Mouse (Mus musculus) ES-E14 (cell line): ENCODE data around the gene Tma7. TPM values are rescaled to one million over a fixed set of nuclear protein-coding genes. Genes with fewer than 3 reads are reported as not detected.

Source experiments
- DNase-seq: peaks from one replicate; pipeline ENCODE4 v3.0.0-alpha.2; 2013; ENCODE audit warnings: low read depth, low spot score
- H3K27ac ChIP-seq: 2 replicates; pipeline ENCODE4 v1.5.1; 2012; ENCODE audit warnings: low read depth, mild to moderate bottlenecking, low read length, moderate library complexity, mixed read lengths; ENCODE audit not compliant: poor library complexity, insufficient read depth, severe bottlenecking
- H3K36me3 ChIP-seq: 2 replicates; pipeline ENCODE4 v1.6.1; 2012; ENCODE audit warnings: mild to moderate bottlenecking, low read length, moderate library complexity, mixed read lengths; ENCODE audit not compliant: control insufficient read depth, poor library complexity, insufficient read depth, severe bottlenecking
- H3K4me1 ChIP-seq, 2 experiments: fragments of 150-350 bp in 1 of 2; sonication (generic) in 1 of 2; 2 replicates each; pipeline ENCODE4 v1.6.1; 2012; ENCODE audit warnings: low read length in 2 of 2, mild to moderate bottlenecking in 1 of 2, mixed read lengths in 1 of 2; ENCODE audit not compliant: control insufficient read depth in 2 of 2, insufficient read depth in 2 of 2, poor library complexity in 1 of 2
- H3K4me3 ChIP-seq, 2 experiments: fragments of 150-350 bp in 1 of 2; sonication (generic) in 1 of 2; 2 replicates each; pipeline ENCODE4 v1.5.1; 2012; ENCODE audit warnings: low read length in 2 of 2, low read depth in 1 of 2, mild to moderate bottlenecking in 1 of 2, mixed read lengths in 1 of 2; ENCODE audit not compliant: insufficient read depth in 1 of 2, poor library complexity in 1 of 2, severe bottlenecking in 1 of 2
- H3K9ac ChIP-seq: 2 replicates; pipeline ENCODE4 v1.6.1; 2012; ENCODE audit warnings: low read depth, mild to moderate bottlenecking, low read length, mixed read lengths; ENCODE audit not compliant: poor library complexity, insufficient read depth, severe bottlenecking
- H3K9me3 ChIP-seq: fragments of 150-350 bp; sonication (generic); 2 replicates; pipeline ENCODE4 v1.6.1; 2012; ENCODE audit warnings: low read depth, mild to moderate bottlenecking, low read length; ENCODE audit not compliant: control insufficient read depth, insufficient read depth
- CHD2 ChIP-seq: IDR thresholded peaks from 2 replicates; pipeline ENCODE4 v1.6.1; 2014; ENCODE audit warnings: mild to moderate bottlenecking, low read depth, low read length, inconsistent platforms
- HCFC1 ChIP-seq: IDR thresholded peaks from 2 replicates; pipeline ENCODE4 v1.6.1; 2012; ENCODE audit warnings: low read length, inconsistent platforms, borderline replicate concordance; ENCODE audit not compliant: insufficient read depth
- MAFK ChIP-seq: IDR thresholded peaks from 2 replicates; pipeline ENCODE4 v1.6.1; 2014; ENCODE audit warnings: mild to moderate bottlenecking, low read depth, low read length, inconsistent platforms; ENCODE audit not compliant: insufficient read depth
- ZC3H11A ChIP-seq: IDR thresholded peaks from 2 replicates; pipeline ENCODE4 v1.6.1; 2012; ENCODE audit warnings: low read depth, mild to moderate bottlenecking, inconsistent platforms, low read length, borderline replicate concordance
- ZNF384 ChIP-seq: IDR thresholded peaks from 2 replicates; pipeline ENCODE4 v1.6.1; 2012; ENCODE audit warnings: low read depth, low read length, inconsistent platforms
- in situ Hi-C, 2 experiments: fragments of 600-800 bp; cut with MboI; formaldehyde crosslinking; loops; one replicate each; pipeline ENCODE4 v1.15.1; 2025; ENCODE audit warnings: low sequenced_read_pairs in 2 of 2, inconsistent platforms in 1 of 2; ENCODE audit not compliant: unreplicated experiment in 2 of 2
- total RNA-seq: library from RNA; depleted of rRNA; stranded (reverse); fragments of 300-350 nt; gene quantifications from 2 replicates; pipeline ENCODE4 v1.2.3, GENCODE M21; 2012

The Tma7 gene
- total RNA-seq, 1 experiment = 347 TPM

DNA sequence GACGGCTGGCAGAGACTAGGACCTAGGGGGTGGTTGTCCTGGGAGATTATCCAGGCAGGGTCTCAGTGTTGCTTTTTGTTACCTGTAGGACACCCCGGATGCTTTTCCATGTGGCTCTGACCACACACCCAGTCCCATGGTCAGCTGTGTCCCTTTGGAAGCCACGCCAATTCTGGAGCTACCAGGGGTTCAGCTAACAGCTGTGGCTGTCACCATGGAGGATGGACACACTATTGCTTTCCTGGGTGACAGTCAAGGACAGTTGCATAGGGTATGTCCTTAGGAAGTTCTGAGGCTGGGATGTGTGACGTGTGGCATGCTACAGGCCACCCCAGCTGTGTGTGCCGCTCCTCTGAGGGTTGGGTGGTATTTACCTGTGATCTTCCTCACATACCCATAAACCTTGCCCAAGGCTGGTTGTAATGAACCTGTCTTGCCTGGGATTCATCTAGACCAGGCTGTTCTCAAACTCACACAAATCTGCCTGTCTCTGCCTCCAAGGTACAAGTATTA, 19.6 kb upstream of the Tma7 start:
- Histone ChIP-seq H3K4me3 (no peak overlapping the region), H3K36me3 (peaks cover 50% of the 10 kb centered on the region; the same call in 1 of the 2 replicates), H3K9ac (no peak overlapping the region), H3K27ac (no peak overlapping the region), H3K4me1 (peaks cover 0 to 5% of the 10 kb centered on the region in 2 experiments; a peak in 1 of 4 replicates), H3K9me3 (no peaks in the 10 kb centered on the region)
- no peak for DNase-seq
- in situ Hi-C loops = no loop called here
- TF ChIP-seq ZC3H11A (no peak), HCFC1 (no peak), ZNF384 (no peak), CHD2 (no peak), MAFK (no peak)

DNA sequence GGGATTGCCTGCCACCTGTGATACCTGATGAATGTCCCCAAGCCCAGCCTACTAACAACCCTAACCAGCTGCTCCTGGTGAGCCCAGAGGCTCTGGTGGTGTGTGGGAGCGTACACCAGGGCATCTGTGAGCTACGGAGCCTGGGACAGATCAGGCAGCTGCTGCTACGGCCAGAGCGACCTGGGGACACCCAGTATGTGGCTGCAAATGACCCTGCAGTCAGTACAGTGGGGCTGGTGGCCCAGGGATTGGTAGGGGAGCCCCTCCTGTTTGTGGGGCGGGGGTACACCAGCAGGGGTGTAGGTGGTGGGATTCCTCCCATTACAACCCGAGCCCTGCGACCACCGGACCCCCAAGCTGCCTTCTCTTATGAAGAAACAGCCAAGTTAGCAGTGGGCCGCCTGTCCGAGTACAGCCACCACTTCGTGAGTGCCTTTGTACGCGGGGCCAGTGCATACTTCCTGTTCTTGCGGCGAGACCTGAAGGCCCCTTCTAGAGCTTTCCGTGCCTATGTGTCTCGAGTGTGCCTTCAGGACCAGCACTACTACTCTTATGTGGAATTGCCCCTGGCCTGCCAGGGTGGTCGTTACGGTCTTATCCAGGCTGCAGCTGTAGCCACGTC, 18.0 kb upstream of the Tma7 start:
- no peak for DNase-seq
- H3K4me3 ChIP-seq = no peak overlapping the region
- in situ Hi-C loops = no loop called here
- peaks cover 0 to 9% of the 10 kb centered on the region in 2 experiments; a peak in 1 of 4 replicates for H3K4me1 ChIP-seq
- TF ChIP-seq HCFC1 = no peak
- no peak for TF ChIP-seq MAFK
- TF ChIP-seq ZC3H11A = no peak
- no peak for TF ChIP-seq CHD2
- H3K27ac ChIP-seq = no peak overlapping the region
- H3K36me3 ChIP-seq = peaks cover 35% of the 10 kb centered on the region; the same call in 1 of the 2 replicates
- no peaks in the 10 kb centered on the region for H3K9me3 ChIP-seq
- no peak overlapping the region for H3K9ac ChIP-seq

DNA sequence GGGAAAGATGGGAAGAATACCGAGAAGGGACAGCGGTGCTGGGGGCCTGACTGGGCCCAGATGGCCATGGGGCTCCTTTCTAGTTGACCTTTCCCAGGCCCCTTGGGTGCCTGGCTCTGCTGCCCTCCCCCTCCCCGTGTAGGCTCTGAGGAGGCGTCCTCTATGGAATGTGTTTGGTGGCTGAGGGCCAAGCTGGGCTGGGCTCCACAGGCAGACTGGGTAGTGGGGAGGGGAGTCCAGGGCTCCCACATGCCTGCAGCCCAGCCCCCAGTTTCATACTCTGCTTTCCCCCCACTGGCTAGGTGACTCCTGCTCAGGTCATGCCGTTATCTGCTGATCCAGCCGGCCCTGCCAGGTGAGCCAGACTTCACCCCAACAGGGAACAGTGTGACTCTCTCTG, 16.6 kb upstream of the Tma7 start:
- no peak overlapping the region for H3K9ac ChIP-seq
- no peak for TF ChIP-seq ZNF384
- no peak for TF ChIP-seq CHD2
- no peak for TF ChIP-seq MAFK
- no peak for TF ChIP-seq HCFC1
- no peak for TF ChIP-seq ZC3H11A
- H3K4me3 ChIP-seq = no peak overlapping the region
- DNase-seq = no peak
- in situ Hi-C loops = no loop called here
- peaks cover 0 to 11% of the 10 kb centered on the region in 2 experiments; a peak in 1 of 4 replicates for H3K4me1 ChIP-seq
- H3K36me3 ChIP-seq = peaks cover 26% of the 10 kb centered on the region; the same call in 1 of the 2 replicates
- no peaks in the 10 kb centered on the region for H3K9me3 ChIP-seq
- H3K27ac ChIP-seq = no peak overlapping the region

DNA sequence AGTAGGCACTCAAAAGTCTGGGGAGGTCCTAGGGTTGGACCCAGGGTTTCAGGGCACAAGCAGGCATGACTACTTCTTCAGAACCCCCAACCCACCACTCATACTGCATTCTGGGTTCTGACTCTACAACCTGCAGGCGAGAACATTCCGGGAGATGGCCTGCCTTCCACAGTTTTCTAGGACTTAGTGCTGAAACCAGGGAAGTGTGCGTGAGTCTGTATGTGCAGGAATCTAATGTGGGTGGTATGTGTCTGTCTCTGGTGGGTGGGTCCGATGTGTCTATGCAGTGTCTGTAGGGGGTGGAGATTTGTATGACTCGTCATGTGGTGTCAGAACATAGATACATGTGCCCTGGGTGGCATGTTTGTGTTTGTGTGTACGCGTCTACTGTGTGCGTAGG, 16.0 kb upstream of the Tma7 start:
- no peak for DNase-seq
- H3K4me1 ChIP-seq = peaks cover 0 to 15% of the 10 kb centered on the region in 2 experiments; a peak in 1 of 4 replicates
- no peak overlapping the region for H3K27ac ChIP-seq
- no peak overlapping the region for H3K4me3 ChIP-seq
- in situ Hi-C loops = no loop called here
- H3K36me3 ChIP-seq = peaks cover 20% of the 10 kb centered on the region; the same call in 1 of the 2 replicates
- TF ChIP-seq ZC3H11A (no peak), ZNF384 (no peak), CHD2 (no peak), MAFK (no peak), HCFC1 (no peak)
- H3K9me3 ChIP-seq = no peaks in the 10 kb centered on the region
- H3K9ac ChIP-seq = no peak overlapping the region
